Mouse (Mus musculus) cerebellum, adult 2 months (tissue): ENCODE data around the gene Adat3.

Source experiments
- CTCF ChIP-seq: fragments of 200-500 bp; IDR thresholded peaks from 2 replicates; pipeline ENCODE4 v1.5.1; 2011; ENCODE audit warnings: low read depth, mild to moderate bottlenecking, control low read depth, low read length, moderate library complexity, borderline replicate concordance; ENCODE audit not compliant: insufficient read depth
- POLR2A ChIP-seq: fragments of 200-500 bp; IDR thresholded peaks from 2 replicates; pipeline ENCODE4 v1.6.1; 2011; ENCODE audit warnings: low read length, control low read depth, borderline replicate concordance; ENCODE audit not compliant: insufficient read depth

DNA sequence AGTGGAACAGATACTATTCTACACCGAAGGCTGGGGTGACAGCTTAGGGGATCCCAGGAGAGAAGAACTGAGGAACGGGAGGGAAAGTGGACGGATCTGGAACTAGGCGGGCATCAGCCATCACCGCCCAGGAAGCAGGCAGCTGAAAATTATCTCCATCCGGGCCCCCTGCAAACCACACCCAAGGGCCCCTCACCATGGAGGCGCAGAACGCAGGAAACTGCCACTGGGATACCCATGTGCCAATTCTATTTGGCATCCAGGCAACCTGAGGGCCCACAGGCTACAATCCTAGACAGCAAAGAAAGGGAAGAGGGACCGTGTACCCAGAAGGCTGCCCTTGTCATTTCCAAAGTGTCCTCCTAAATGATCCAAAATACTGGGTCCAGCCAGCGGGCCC lies 32.3 kb upstream of the Adat3 start:
- no peak for TF ChIP-seq CTCF
- no peak for TF ChIP-seq POLR2A
